13 mouse cellular contexts compared by ENCODE assay signal in genomic region chr1:186478428-186479238, GRCm38 (mm10).
DNase-seq lines count a peak whose midpoint lies in the region; ATAC-seq and TF ChIP-seq lines count a peak whose summit lies in the region.
"Had no signal": no experiment of that assay in that cellular context is flagged by ENCODE, and none has a peak within 500 bp of the region (broad histone marks: within the 10 kb centered on the region; RNA-seq: fewer than 3 reads in every experiment).

No protein-coding gene starts in this region.

- peak overlapping the region; percentile 61 for H3K27ac ChIP-seq in kidney, adult 2 months (ENCODE audit: insufficient read depth, low read depth, low read length)
- no peak overlapping the region for H3K27ac ChIP-seq in lung, postnatal 0 days (ENCODE audit: low read length)
- no peak overlapping the region for H3K27ac ChIP-seq in embryonic facial prominence, embryonic 10.5 days (replicated peaks)
- H3K27ac ChIP-seq: forebrain, embryonic 12.5 days; hindbrain, embryonic 10.5 days; macrophage; neural tube, embryonic 12.5 days had no signal

- peak; percentile 64 for DNase-seq in adipocyte (ENCODE audit: low spot score)
- peak; percentile 53 for DNase-seq in gastrocnemius, postnatal 14 days
- peak; percentile 89 for DNase-seq in kidney, adult 2 months
- DNase-seq in lung, postnatal 0 days (ENCODE audit: low spot score), result peak; percentile 52
- no peak for DNase-seq in embryonic facial prominence, embryonic 10.5 days (ENCODE audit: low spot score)
- no peak for DNase-seq in embryo, embryonic 9.5 days (ENCODE audit: extremely low spot score)
- DNase-seq in spleen, postnatal 36 days (ENCODE audit: low spot score in 2 of 2), result no peak
- DNase-seq: cerebellum, postnatal 36 days had no signal

- TF ChIP-seq POLR2A in kidney, adult 2 months (IDR thresholded peaks at IDR 0.05; ENCODE audit: low read depth, low read length), result no peak

- no peak for TF ChIP-seq EP300 in lung, postnatal 0 days (IDR thresholded peaks at IDR 0.05)

- H3K9ac ChIP-seq in lung, postnatal 0 days (replicated peaks; ENCODE audit: low read depth), result no peak overlapping the region
- H3K9ac ChIP-seq: forebrain, embryonic 12.5 days; neural tube, embryonic 12.5 days had no signal

- intact Hi-C loops in gastrocnemius, postnatal 14 days (cut with DNase I; ENCODE audit: low total_unique reads), result no loop called here

- H3K4me2 ChIP-seq in lung, postnatal 0 days (replicated peaks; ENCODE audit: low read depth, low read length), result no peak overlapping the region
- H3K4me2 ChIP-seq: forebrain, embryonic 12.5 days; neural tube, embryonic 12.5 days had no signal

- no peaks in the 10 kb centered on the region for H3K36me3 ChIP-seq in kidney, adult 2 months (ENCODE audit: control insufficient read depth, insufficient read depth, low read length)
- H3K36me3 ChIP-seq in lung, postnatal 0 days (ENCODE audit: insufficient read depth, low read length), result no peaks in the 10 kb centered on the region
- H3K36me3 ChIP-seq in embryonic facial prominence, embryonic 10.5 days (replicated peaks), result no peaks in the 10 kb centered on the region
- H3K36me3 ChIP-seq: forebrain, embryonic 12.5 days; hindbrain, embryonic 10.5 days; neural tube, embryonic 12.5 days had no signal

- H3K4me3 ChIP-seq in kidney, adult 2 months (ENCODE audit: insufficient read depth, low read depth, low read length), result no peak overlapping the region
- no peak overlapping the region for H3K4me3 ChIP-seq in lung, postnatal 0 days (ENCODE audit: low read depth, low read length)
- H3K4me3 ChIP-seq in embryonic facial prominence, embryonic 10.5 days, result no peak overlapping the region
- H3K4me3 ChIP-seq: forebrain, embryonic 12.5 days; hindbrain, embryonic 10.5 days; neural tube, embryonic 12.5 days had no signal

- H3K9me3 ChIP-seq in lung, postnatal 0 days (ENCODE audit: low read length), result no peaks in the 10 kb centered on the region
- H3K9me3 ChIP-seq in embryonic facial prominence, embryonic 10.5 days, result no peaks in the 10 kb centered on the region
- H3K9me3 ChIP-seq: forebrain, embryonic 12.5 days; hindbrain, embryonic 10.5 days; neural tube, embryonic 12.5 days had no signal

- peak; percentile 49 for ATAC-seq in lung, postnatal 0 days
- ATAC-seq in erythroblast, adult 5-6 weeks (replicated peaks; ENCODE audit: low FRiP score, poor library complexity, severe bottlenecking), result no peak

- TF ChIP-seq CTCF in kidney, adult 2 months (conservative IDR thresholded peaks at IDR 0.05; ENCODE audit: insufficient read depth, insufficient read length, low read depth, low read length), result no peak
- no peak for TF ChIP-seq CTCF in lung, postnatal 0 days (IDR thresholded peaks at IDR 0.05)

- no peaks in the 10 kb centered on the region for H3K27me3 ChIP-seq in kidney, adult 2 months (replicated peaks; ENCODE audit: control insufficient read depth, insufficient read depth, low read length)
- H3K27me3 ChIP-seq in lung, postnatal 0 days (replicated peaks; ENCODE audit: insufficient read depth, low read length), result no peaks in the 10 kb centered on the region
- no peaks in the 10 kb centered on the region for H3K27me3 ChIP-seq in embryonic facial prominence, embryonic 10.5 days (replicated peaks; ENCODE audit: low read depth, poor library complexity, severe bottlenecking)
- H3K27me3 ChIP-seq: forebrain, embryonic 12.5 days; neural tube, embryonic 12.5 days had no signal

- WGBS in kidney, adult 2 months, result 24% methylated on average over 8 of the region's 8 CpGs
- WGBS in lung, postnatal 0 days, result 59% methylated on average over 8 of the region's 8 CpGs
- WGBS in embryonic facial prominence, embryonic 10.5 days, result 79% methylated on average over 8 of the region's 8 CpGs

- peaks cover 6% of the 10 kb centered on the region for H3K4me1 ChIP-seq in kidney, adult 2 months (ENCODE audit: control insufficient read depth, insufficient read depth, low read length)
- H3K4me1 ChIP-seq in lung, postnatal 0 days (ENCODE audit: insufficient read depth, low read depth, low read length), result no peaks in the 10 kb centered on the region
- H3K4me1 ChIP-seq in embryonic facial prominence, embryonic 10.5 days, result peaks cover 16% of the 10 kb centered on the region

Comparison
In these comparisons a context has a peak if more than half of its experiments do, and no peak if none do; other contexts are left out.
1. DNase-seq: peak in adipocyte (single experiment), gastrocnemius, postnatal 14 days (single experiment), kidney, adult 2 months (single experiment) and lung, postnatal 0 days (single experiment); none in embryonic facial prominence, embryonic 10.5 days (single experiment), embryo, embryonic 9.5 days (single experiment) and spleen, postnatal 36 days (0 of 2).